Mouse (Mus musculus) lung, embryonic 16.5 days (tissue): Measurements from ENCODE around the gene Leprot. TPM values are rescaled to one million over a fixed set of nuclear protein-coding genes. Genes with fewer than 3 reads are reported as not detected.
A peak's percentile ranks its signal among the peaks of the same experiment; 100 is the strongest.

ENCODE experiments used
- ATAC-seq: fragments of 200-750 bp; cut with Nextera tagmentation; 2 replicates; pipeline ENCODE4 v1.8.0; 2017; ENCODE audit warnings: low read depth, mild to moderate bottlenecking, moderate library complexity
- H3K27ac ChIP-seq: fragments of 300-500 bp; sonication (generic); 2 replicates; pipeline ENCODE4 v1.5.1; 2014; ENCODE audit warnings: mild to moderate bottlenecking, control low read depth, low read length
- H3K27me3 ChIP-seq: fragments of 300-500 bp; sonication (generic); 2 replicates; pipeline ENCODE4 v1.6.1; 2014; ENCODE audit warnings: low read depth, low read length, mixed read lengths; ENCODE audit not compliant: control insufficient read depth, insufficient read depth
- H3K36me3 ChIP-seq: fragments of 300-500 bp; sonication (generic); 2 replicates; pipeline ENCODE4 v1.6.1; 2014; ENCODE audit warnings: low read length; ENCODE audit not compliant: control insufficient read depth, insufficient read depth
- H3K4me1 ChIP-seq: fragments of 300-500 bp; sonication (generic); replicated peaks from 2 replicates; pipeline ENCODE4 v1.6.1; 2014; ENCODE audit warnings: low read length, mixed read lengths; ENCODE audit not compliant: control insufficient read depth, insufficient read depth
- H3K4me2 ChIP-seq: fragments of 300-500 bp; sonication (generic); 2 replicates; pipeline ENCODE4 v1.6.1; 2014; ENCODE audit warnings: low read depth, low read length, control low read depth
- H3K4me3 ChIP-seq: fragments of 300-500 bp; sonication (generic); 2 replicates; pipeline ENCODE4 v1.5.1; 2014; ENCODE audit warnings: mild to moderate bottlenecking, low read length, control low read depth
- H3K9ac ChIP-seq: fragments of 300-500 bp; sonication (generic); 2 replicates; pipeline ENCODE4 v1.6.1; 2014; ENCODE audit warnings: low read length, control low read depth
- H3K9me3 ChIP-seq: fragments of 300-500 bp; sonication (generic); 2 replicates; pipeline ENCODE4 v1.6.1; 2016; ENCODE audit warnings: low read length; ENCODE audit not compliant: control insufficient read depth
- WGBS: fragments of 180-500 bp; shearing (Covaris S2); extraction: QIAGEN DNeasy Blood & Tissue Kit; methylation state at CpG from one replicate; pipeline ENCODE4 v1.1.7; 2014; 5-methylcytosine and 5-hydroxymethylcytosine counted together
- polyA plus RNA-seq: library from polyadenylated mRNA; unstranded; fragments of >200 nt; fragmentation: Nextera tagmentation; extraction: Ambion mirVana; gene quantifications from 2 replicates; pipeline ENCODE4 v1.2.1, GENCODE M21; 2015

The Leprot gene
- polyA plus RNA-seq, 1 experiment from 2014 or later = 96.7 TPM

GRCm38 (mm10) chr4:101655415-101655790 lies 7.9 kb downstream of the Leprot start:
- Histone ChIP-seq H3K9me3 (no peaks in the 10 kb centered on the region), H3K4me2 (no peak overlapping the region), H3K4me3 (no peak overlapping the region), H3K9ac (no peak overlapping the region), H3K27ac (no peak overlapping the region), H3K4me1 (no peaks in the 10 kb centered on the region), H3K36me3 (peaks cover 16% of the 10 kb centered on the region), H3K27me3 (no peaks in the 10 kb centered on the region)
- WGBS = 89% methylated on average over 7 of the region's 7 CpGs
- ATAC-seq = no peak

- Histone ChIP-seq H3K9me3 (no peaks in the 10 kb centered on the region), H3K27me3 (no peaks in the 10 kb centered on the region), H3K4me1 (no peaks in the 10 kb centered on the region), H3K9ac (no peak overlapping the region), H3K4me3 (no peak overlapping the region), H3K27ac (no peak overlapping the region), H3K4me2 (no peak overlapping the region), H3K36me3 (peaks cover 21% of the 10 kb centered on the region)
- no peak for ATAC-seq
- 83% methylated on average over 15 of the region's 15 CpGs for WGBS
Measured at GRCm38 (mm10) chr4:101656056-101656455, 8.5 kb downstream of the Leprot start.

- no peak for ATAC-seq
- no peak overlapping the region for H3K27ac ChIP-seq
- no peaks in the 10 kb centered on the region for H3K27me3 ChIP-seq
- H3K9ac ChIP-seq = no peak overlapping the region
- H3K36me3 ChIP-seq = peaks cover 28% of the 10 kb centered on the region
- no peaks in the 10 kb centered on the region for H3K9me3 ChIP-seq
- no peak overlapping the region for H3K4me2 ChIP-seq
- H3K4me3 ChIP-seq = no peak overlapping the region
- H3K4me1 ChIP-seq = no peaks in the 10 kb centered on the region
- 35% methylated on average over 6 of the region's 6 CpGs for WGBS
Measured at GRCm38 (mm10) chr4:101656956-101657570, 9.5 kb downstream of the Leprot start.

DNA sequence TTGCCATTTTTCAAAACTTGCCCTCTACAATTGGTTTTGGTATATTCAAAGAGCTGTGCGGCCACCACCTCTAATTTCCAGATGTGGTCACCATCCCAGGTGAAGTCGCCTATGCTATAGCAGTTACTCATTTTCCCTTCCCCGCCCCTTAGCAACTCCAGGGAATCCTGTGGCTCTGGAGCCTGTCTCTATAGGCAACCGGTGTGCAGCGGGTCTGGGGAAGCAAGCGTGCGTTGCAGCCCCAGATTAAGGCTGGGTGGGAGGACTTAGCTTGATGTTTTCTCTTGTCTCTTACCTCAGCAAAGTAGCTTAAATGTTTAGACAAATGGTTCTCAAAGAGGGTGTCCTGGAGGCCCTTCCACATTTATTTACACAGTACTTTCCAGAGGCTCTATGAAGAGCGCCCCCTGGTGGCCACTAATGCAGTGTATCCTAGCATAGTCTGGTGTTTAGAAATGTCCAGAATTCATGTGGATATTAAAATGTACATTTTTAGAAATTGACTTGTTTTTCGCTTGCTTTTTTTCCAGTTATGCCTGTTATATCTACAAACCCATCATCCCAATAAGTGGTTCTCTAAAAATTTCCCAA lies 16.7 kb downstream of the Leprot start:
- no peak overlapping the region for H3K4me3 ChIP-seq
- H3K27me3 ChIP-seq = no peaks in the 10 kb centered on the region
- H3K4me2 ChIP-seq = no peak overlapping the region
- WGBS = 72% methylated on average over 9 of the region's 9 CpGs
- H3K9ac ChIP-seq = no peak overlapping the region
- no peaks in the 10 kb centered on the region for H3K9me3 ChIP-seq
- peaks cover 21% of the 10 kb centered on the region for H3K36me3 ChIP-seq
- no peak overlapping the region for H3K27ac ChIP-seq
- no peaks in the 10 kb centered on the region for H3K4me1 ChIP-seq
- ATAC-seq = no peak

DNA sequence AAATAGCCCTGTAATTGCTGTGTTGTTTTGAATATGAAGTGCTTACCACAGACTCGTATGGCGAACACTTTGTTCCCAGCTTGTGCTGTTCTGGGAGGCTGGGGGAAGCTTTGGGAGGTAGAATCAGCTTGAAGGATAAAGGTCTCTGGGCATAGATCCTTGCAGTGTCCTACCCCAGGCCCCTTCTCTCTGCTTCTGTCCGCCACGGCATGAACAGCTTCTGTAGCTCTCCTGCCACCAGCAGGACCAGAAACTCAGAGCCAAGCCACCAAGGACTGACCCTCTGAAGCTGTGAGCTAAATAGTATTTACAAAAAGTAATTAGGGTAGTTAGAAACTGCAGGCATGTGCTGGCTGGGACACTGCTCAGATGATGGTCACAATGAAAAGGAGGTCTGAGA lies 17.2 kb downstream of the Leprot start:
- H3K4me2 ChIP-seq = no peak overlapping the region
- no peaks in the 10 kb centered on the region for H3K9me3 ChIP-seq
- no peaks in the 10 kb centered on the region for H3K27me3 ChIP-seq
- no peak for ATAC-seq
- no peak overlapping the region for H3K4me3 ChIP-seq
- no peak overlapping the region for H3K9ac ChIP-seq
- H3K27ac ChIP-seq = no peak overlapping the region
- WGBS = 95% methylated on average over 4 of the region's 4 CpGs
- peaks cover 16% of the 10 kb centered on the region for H3K36me3 ChIP-seq
- H3K4me1 ChIP-seq = no peaks in the 10 kb centered on the region

GRCm38 (mm10) chr4:101669161-101669560 lies 21.6 kb downstream of the Leprot start:
- H3K27ac ChIP-seq = no peak overlapping the region
- no peak for ATAC-seq
- H3K4me2 ChIP-seq = no peak overlapping the region
- no peaks in the 10 kb centered on the region for H3K27me3 ChIP-seq
- H3K36me3 ChIP-seq = no peaks in the 10 kb centered on the region
- H3K4me1 ChIP-seq = no peaks in the 10 kb centered on the region
- 63% methylated on average over 5 of the region's 5 CpGs for WGBS
- H3K4me3 ChIP-seq = no peak overlapping the region
- no peak overlapping the region for H3K9ac ChIP-seq
- H3K9me3 ChIP-seq = no peaks in the 10 kb centered on the region

DNA sequence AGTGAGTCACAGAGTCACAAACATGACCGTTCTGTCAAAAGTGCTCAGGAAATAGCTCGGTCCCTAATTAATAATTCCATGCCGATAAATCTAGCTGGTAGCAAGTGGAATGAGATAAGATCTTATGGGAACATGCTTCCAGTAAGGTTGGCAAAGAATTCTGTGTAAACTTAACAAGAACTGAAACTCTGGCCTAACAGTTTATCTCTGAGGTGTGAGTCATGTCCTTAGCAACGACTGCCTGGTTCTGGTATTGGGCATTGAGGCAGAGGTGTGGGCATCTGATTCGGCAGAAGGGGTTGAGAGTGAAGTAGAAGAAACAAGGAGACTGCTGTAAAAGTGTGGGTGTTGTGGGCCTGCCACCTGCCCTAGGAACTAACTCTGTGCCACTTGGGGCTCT lies 22.3 kb downstream of the Leprot start:
- no peaks in the 10 kb centered on the region for H3K9me3 ChIP-seq
- H3K27ac ChIP-seq = no peak overlapping the region
- H3K36me3 ChIP-seq = no peaks in the 10 kb centered on the region
- no peak overlapping the region for H3K4me2 ChIP-seq
- WGBS = 63% methylated on average over 5 of the region's 5 CpGs
- no peak for ATAC-seq
- no peak overlapping the region for H3K9ac ChIP-seq
- no peaks in the 10 kb centered on the region for H3K4me1 ChIP-seq
- H3K27me3 ChIP-seq = no peaks in the 10 kb centered on the region
- H3K4me3 ChIP-seq = no peak overlapping the region

DNA sequence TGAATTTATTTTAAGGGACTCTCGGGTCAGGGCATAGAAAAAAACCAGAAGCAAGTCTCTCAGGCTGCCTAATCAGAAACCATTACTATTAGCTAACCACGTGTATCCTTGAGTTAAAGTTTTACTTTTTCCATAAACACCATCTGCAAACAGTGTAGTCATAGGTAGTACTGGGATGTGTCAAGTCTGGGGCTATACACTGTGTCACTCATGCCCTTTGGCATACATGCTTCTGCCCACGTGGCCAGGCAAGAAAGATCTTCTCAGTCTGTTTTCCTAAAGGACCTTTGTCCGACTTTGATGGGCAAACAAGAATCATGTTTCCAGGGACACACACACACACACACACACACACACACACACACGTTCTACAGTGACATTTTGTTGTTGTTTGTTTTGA lies 27.3 kb downstream of the Leprot start:
- WGBS = 62% methylated on average over 5 of the region's 5 CpGs
- Histone ChIP-seq H3K9ac (no peak overlapping the region), H3K4me1 (peaks cover 2% of the 10 kb centered on the region; the same call in 1 of the 2 replicates), H3K9me3 (no peaks in the 10 kb centered on the region), H3K27me3 (no peaks in the 10 kb centered on the region), H3K27ac (no peak overlapping the region), H3K36me3 (no peaks in the 10 kb centered on the region), H3K4me2 (no peak overlapping the region), H3K4me3 (no peak overlapping the region)
- ATAC-seq = no peak

GRCm38 (mm10) chr4:101675726-101676125 lies 28.2 kb downstream of the Leprot start:
- ATAC-seq = peak; percentile 83
- H3K4me1 ChIP-seq = peaks cover 2% of the 10 kb centered on the region; the same call in 1 of the 2 replicates
- no peaks in the 10 kb centered on the region for H3K9me3 ChIP-seq
- H3K36me3 ChIP-seq = no peaks in the 10 kb centered on the region
- WGBS = 29% methylated on average over 4 of the region's 4 CpGs
- no peak overlapping the region for H3K4me2 ChIP-seq
- no peak overlapping the region for H3K4me3 ChIP-seq
- H3K27me3 ChIP-seq = no peaks in the 10 kb centered on the region
- H3K9ac ChIP-seq = no peak overlapping the region
- peak overlapping the region; percentile 27 for H3K27ac ChIP-seq
